Mouse (Mus musculus) heart, embryonic 16.5 days (tissue): ENCODE results near the gene Myh7b. TPM values are rescaled to one million over a fixed set of nuclear protein-coding genes. Genes with fewer than 3 reads are reported as not detected.
"Not testable (repeated sequence)": the region's sequence is repeated elsewhere in the genome, so short reads cannot be mapped to it uniquely, and the experiment has no call there.

Experiments
- ATAC-seq: fragments of 200-750 bp; cut with Nextera tagmentation; replicated peaks from 2 replicates; pipeline ENCODE4 v1.8.0; 2017; ENCODE audit warnings: moderate number of reproducible peaks; ENCODE audit not compliant: insufficient read depth, low FRiP score; ENCODE audit errors: extremely low read depth
- H3K27ac ChIP-seq: fragments of 300-500 bp; sonication (generic); 2 replicates; pipeline ENCODE4 v1.5.1; 2014; ENCODE audit warnings: mild to moderate bottlenecking, low read length, control low read depth, moderate library complexity
- H3K27me3 ChIP-seq: fragments of 300-500 bp; sonication (generic); 2 replicates; pipeline ENCODE4 v1.6.1; 2014; ENCODE audit warnings: low read length, mixed read lengths; ENCODE audit not compliant: control insufficient read depth, insufficient read depth
- H3K36me3 ChIP-seq: fragments of 300-500 bp; sonication (generic); 2 replicates; pipeline ENCODE4 v1.6.1; 2014; ENCODE audit not compliant: control insufficient read depth, insufficient read depth
- H3K4me1 ChIP-seq: fragments of 300-500 bp; sonication (generic); 2 replicates; pipeline ENCODE4 v1.6.1; 2014; ENCODE audit warnings: low read length, mixed read lengths; ENCODE audit not compliant: control insufficient read depth, insufficient read depth
- H3K4me2 ChIP-seq: fragments of 300-500 bp; sonication (generic); 2 replicates; pipeline ENCODE4 v1.6.1; 2014; ENCODE audit warnings: low read depth, mild to moderate bottlenecking, control low read depth, low read length
- H3K4me3 ChIP-seq: fragments of 300-500 bp; sonication (generic); 2 replicates; pipeline ENCODE4 v1.5.1; 2014; ENCODE audit warnings: mild to moderate bottlenecking, control low read depth, low read length
- H3K9ac ChIP-seq: fragments of 300-500 bp; sonication (generic); 2 replicates; pipeline ENCODE4 v1.6.1; 2014; ENCODE audit warnings: low read length, control low read depth
- H3K9me3 ChIP-seq: fragments of 300-500 bp; sonication (generic); replicated peaks from 2 replicates; pipeline ENCODE4 v1.6.1; 2016; ENCODE audit warnings: low read length; ENCODE audit not compliant: control insufficient read depth
- WGBS: fragments of 180-500 bp; shearing (Covaris S2); extraction: QIAGEN DNeasy Blood & Tissue Kit; methylation state at CpG from one replicate; pipeline ENCODE4 v1.1.7; 2014; 5-methylcytosine and 5-hydroxymethylcytosine counted together
- polyA plus RNA-seq: library from polyadenylated mRNA; unstranded; fragments of >200 nt; fragmentation: Nextera tagmentation; extraction: Ambion mirVana; gene quantifications from 2 replicates; pipeline ENCODE4 v1.2.1, GENCODE M21; 2015

The Myh7b gene
- polyA plus RNA-seq, 1 experiment from 2014 or later = 22.4 TPM

- H3K9me3 ChIP-seq = no peaks in the 10 kb centered on the region
- H3K27ac ChIP-seq = peak overlapping the region; percentile 88
- H3K4me2 ChIP-seq = peak overlapping the region; percentile 90
- ATAC-seq = no peak
- no peaks in the 10 kb centered on the region for H3K27me3 ChIP-seq
- WGBS = 8% methylated on average over 6 of the region's 6 CpGs
- H3K4me3 ChIP-seq = peak overlapping the region; percentile 73
- peaks cover 11% of the 10 kb centered on the region for H3K4me1 ChIP-seq
- H3K9ac ChIP-seq = peak overlapping the region; percentile 74
- no peaks in the 10 kb centered on the region for H3K36me3 ChIP-seq
Observed at GRCm38 (mm10) chr2:155591676-155592075, 19.3 kb upstream of the Myh7b start.

GRCm38 (mm10) chr2:155592137-155592853 lies 18.7 kb upstream of the Myh7b start, which contains the start of gene Gss:
Gss (minus strand) TSS chr2:155592810.
- Histone ChIP-seq H3K4me3 (peak within 1 kb of the TSS; percentile 73), H3K27ac (peak within 1 kb of the TSS; percentile 88), H3K27me3 (no peaks in the 10 kb centered on the region), H3K36me3 (no peaks in the 10 kb centered on the region), H3K4me2 (peak within 1 kb of the TSS; percentile 90), H3K9ac (peak within 1 kb of the TSS; percentile 77), H3K9me3 (no peaks in the 10 kb centered on the region), H3K4me1 (peaks cover 11% of the 10 kb centered on the region)
- ATAC-seq = peak; percentile 91
- under 1% methylated on average over 53 of the region's 53 CpGs for WGBS

- H3K9me3 ChIP-seq = no peaks in the 10 kb centered on the region
- under 1% methylated on average over 9 of the region's 9 CpGs for WGBS
Observed at GRCm38 (mm10) chr2:155592854-155593283, 18.1 kb upstream of the Myh7b start.

GRCm38 (mm10) chr2:155595516-155595915 lies 15.5 kb upstream of the Myh7b start:
- 72% methylated on average over 6 of the region's 6 CpGs for WGBS
- H3K27ac ChIP-seq = no peak overlapping the region
- ATAC-seq = no peak

More at GRCm38 (mm10) chr2:155592854-155593283, 18.1 kb upstream of the Myh7b start:
- Histone ChIP-seq H3K4me2 (peak overlapping the region; percentile 90), H3K36me3 (no peaks in the 10 kb centered on the region), H3K27ac (peak overlapping the region; percentile 62), H3K4me3 (peak overlapping the region; percentile 73), H3K27me3 (no peaks in the 10 kb centered on the region), H3K9ac (peak overlapping the region; percentile 77), H3K4me1 (peaks cover 11% of the 10 kb centered on the region)
- ATAC-seq = no peak

GRCm38 (mm10) chr2:155603707-155604106 lies 7.3 kb upstream of the Myh7b start:
- Histone ChIP-seq H3K4me1 (peaks cover 26% of the 10 kb centered on the region), H3K27me3 (no peaks in the 10 kb centered on the region), H3K9ac (no peak overlapping the region), H3K4me3 (no peak overlapping the region), H3K9me3 (no peaks in the 10 kb centered on the region), H3K36me3 (no peaks in the 10 kb centered on the region), H3K27ac (no peak overlapping the region), H3K4me2 (no peak overlapping the region)
- 0 out of 2 replicates have a peak, but pooled peaks have one; percentile 21 for ATAC-seq
- WGBS = 57% methylated on average over 3 of the region's 3 CpGs

More at GRCm38 (mm10) chr2:155595516-155595915, 15.5 kb upstream of the Myh7b start:
- Histone ChIP-seq H3K4me2 (no peak overlapping the region), H3K9me3 (no peaks in the 10 kb centered on the region), H3K27me3 (no peaks in the 10 kb centered on the region), H3K4me1 (peaks cover 11% of the 10 kb centered on the region), H3K9ac (no peak overlapping the region), H3K4me3 (no peak overlapping the region), H3K36me3 (no peaks in the 10 kb centered on the region)

GRCm38 (mm10) chr2:155604560-155605235 lies 6.3 kb upstream of the Myh7b start:
- H3K9me3 ChIP-seq = no peaks in the 10 kb centered on the region
- peaks cover 26% of the 10 kb centered on the region for H3K4me1 ChIP-seq
- 27% methylated on average over 10 of the region's 10 CpGs for WGBS
- H3K9ac ChIP-seq = peak overlapping the region; percentile 43
- no peak overlapping the region for H3K4me3 ChIP-seq
- peak overlapping the region; percentile 35 for H3K4me2 ChIP-seq
- no peaks in the 10 kb centered on the region for H3K36me3 ChIP-seq
- peak; percentile 65 for ATAC-seq
- H3K27me3 ChIP-seq = no peaks in the 10 kb centered on the region
- peak overlapping the region; percentile 92 for H3K27ac ChIP-seq

GRCm38 (mm10) chr2:155605236-155605589 lies 5.8 kb upstream of the Myh7b start:
- not testable (repeated sequence) for H3K27me3 ChIP-seq, H3K9me3 ChIP-seq, H3K4me3 ChIP-seq, ATAC-seq, H3K36me3 ChIP-seq
- Histone ChIP-seq H3K4me1 (peaks cover 26% of the 10 kb centered on the region), H3K9ac (peak overlapping the region; percentile 43; the same call in 1 of the 2 replicates), H3K27ac (peak overlapping the region; percentile 92), H3K4me2 (peak overlapping the region; percentile 35)
- WGBS = 46% methylated on average over 4 of the region's 4 CpGs

GRCm38 (mm10) chr2:155606360-155606759 lies 4.7 kb upstream of the Myh7b start:
- Histone ChIP-seq H3K27me3 (no peaks in the 10 kb centered on the region), H3K4me1 (peaks cover 31% of the 10 kb centered on the region), H3K27ac (peak overlapping the region; percentile 92), H3K4me2 (peak overlapping the region; percentile 39), H3K36me3 (no peaks in the 10 kb centered on the region), H3K9ac (peak overlapping the region; percentile 60), H3K9me3 (no peaks in the 10 kb centered on the region), H3K4me3 (no peak overlapping the region)
- peak; percentile 72 for ATAC-seq
- WGBS = 57% methylated on average over 4 of the region's 4 CpGs
